Mouse (Mus musculus) forebrain, postnatal 0 days (tissue): Measurements from ENCODE around the gene 4930469K13Rik. TPM values are rescaled to one million over a fixed set of nuclear protein-coding genes. Genes with fewer than 3 reads are reported as not detected.

Experiments
- ATAC-seq: fragments of 200-750 bp; cut with Nextera tagmentation; 2 replicates; pipeline ENCODE4 v1.8.0; 2017; ENCODE audit warnings: mild to moderate bottlenecking, moderate library complexity
- DNase-seq: peaks from one replicate; pipeline ENCODE4 v3.0.0-alpha.2; 2015
- H3K27ac ChIP-seq: fragments of 300-500 bp; sonication (generic); 2 replicates; pipeline ENCODE4 v1.5.1; 2014; ENCODE audit warnings: low read depth, mild to moderate bottlenecking, antibody characterized with exemption, low read length, moderate library complexity, mixed read lengths
- H3K27me3 ChIP-seq: fragments of 300-500 bp; sonication (generic); 2 replicates; pipeline ENCODE4 v1.6.1; 2014; ENCODE audit warnings: mild to moderate bottlenecking, low read length, mixed read lengths; ENCODE audit not compliant: insufficient read depth
- H3K36me3 ChIP-seq: fragments of 300-500 bp; sonication (generic); 2 replicates; pipeline ENCODE4 v1.6.1; 2014; ENCODE audit warnings: mild to moderate bottlenecking, moderate library complexity; ENCODE audit not compliant: insufficient read depth
- H3K4me1 ChIP-seq: fragments of 300-500 bp; sonication (generic); 2 replicates; pipeline ENCODE4 v1.6.1; 2014; ENCODE audit warnings: antibody characterized with exemption; ENCODE audit not compliant: insufficient read depth
- H3K4me2 ChIP-seq: fragments of 300-500 bp; sonication (generic); 2 replicates; pipeline ENCODE4 v1.6.1; 2014; ENCODE audit warnings: low read depth, mild to moderate bottlenecking, moderate library complexity
- H3K4me3 ChIP-seq: fragments of 300-500 bp; sonication (generic); 2 replicates; pipeline ENCODE4 v1.5.1; 2014; ENCODE audit warnings: low read depth, low read length, mixed read lengths
- H3K9ac ChIP-seq: fragments of 300-500 bp; sonication (generic); 2 replicates; pipeline ENCODE4 v1.6.1; 2014; ENCODE audit warnings: mild to moderate bottlenecking
- H3K9me3 ChIP-seq: fragments of 300-500 bp; sonication (generic); 2 replicates; pipeline ENCODE4 v1.6.1; 2016; ENCODE audit warnings: low read length
- CTCF ChIP-seq: sonication (generic); IDR thresholded peaks from 2 replicates; pipeline ENCODE4 v1.5.1; 2016; ENCODE audit warnings: antibody characterized with exemption, control low read depth, low read depth
- WGBS: fragments of 180-500 bp; shearing (Covaris S2); extraction: QIAGEN DNeasy Blood & Tissue Kit; methylation state at CpG from one replicate; pipeline ENCODE4 v1.1.7; 2014; 5-methylcytosine and 5-hydroxymethylcytosine counted together
- polyA plus RNA-seq: library from polyadenylated mRNA; unstranded; fragments of >200 nt; fragmentation: Nextera tagmentation; extraction: Ambion mirVana; gene quantifications from 2 replicates; pipeline ENCODE4 v1.2.1, GENCODE M21; 2015
- total RNA-seq: library from RNA; depleted of rRNA; stranded (reverse); fragments of >200 nt; gene quantifications from 2 replicates; pipeline ENCODE4 v1.2.3, GENCODE M21; 2014

4930469K13Rik gene
- total and polyA plus RNA-seq, 2 experiments from 2014 or later = not detected

GRCm38 (mm10) chr11:33990002-33990401 is 108.4 kb downstream of the 4930469K13Rik start:
- no peaks in the 10 kb centered on the region for H3K27me3 ChIP-seq
- 82% methylated on average over 5 of the region's 5 CpGs for WGBS
- TF ChIP-seq CTCF = no peak
- H3K9ac ChIP-seq = no peak overlapping the region
- H3K27ac ChIP-seq = no peak overlapping the region
- H3K4me3 ChIP-seq = no peak overlapping the region
- no peak for DNase-seq
- peaks cover 9% of the 10 kb centered on the region; the same call in 1 of the 2 replicates for H3K4me1 ChIP-seq
- no peak overlapping the region for H3K4me2 ChIP-seq
- no peaks in the 10 kb centered on the region for H3K36me3 ChIP-seq
- no peaks in the 10 kb centered on the region for H3K9me3 ChIP-seq
- no peak for ATAC-seq

DNA sequence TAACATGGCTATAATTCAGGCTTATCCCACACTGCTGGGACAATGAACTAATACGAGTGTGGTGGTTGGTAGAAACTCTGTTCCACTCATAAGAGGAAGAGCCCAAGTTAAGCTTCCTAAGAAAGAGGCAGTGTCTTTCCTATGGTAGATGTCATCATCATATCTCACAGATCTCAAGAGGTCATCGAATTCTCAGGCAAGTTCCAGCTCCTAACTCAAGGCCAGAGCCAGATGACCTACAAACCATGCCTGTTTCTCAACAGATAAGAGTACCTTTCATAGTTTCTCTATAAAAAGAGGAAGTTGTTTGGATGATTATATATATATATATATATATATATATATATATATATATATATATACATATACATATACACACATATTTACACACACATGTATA is 111.8 kb downstream of the 4930469K13Rik start:
- Histone ChIP-seq H3K27me3 (no peaks in the 10 kb centered on the region), H3K36me3 (no peaks in the 10 kb centered on the region), H3K4me2 (no peak overlapping the region), H3K4me3 (no peak overlapping the region), H3K9ac (no peak overlapping the region), H3K9me3 (no peaks in the 10 kb centered on the region), H3K27ac (no peak overlapping the region), H3K4me1 (no peaks in the 10 kb centered on the region)
- no peak for TF ChIP-seq CTCF
- DNase-seq = no peak
- WGBS = 85% methylated on average over 2 of the region's 2 CpGs
- no peak for ATAC-seq

DNA sequence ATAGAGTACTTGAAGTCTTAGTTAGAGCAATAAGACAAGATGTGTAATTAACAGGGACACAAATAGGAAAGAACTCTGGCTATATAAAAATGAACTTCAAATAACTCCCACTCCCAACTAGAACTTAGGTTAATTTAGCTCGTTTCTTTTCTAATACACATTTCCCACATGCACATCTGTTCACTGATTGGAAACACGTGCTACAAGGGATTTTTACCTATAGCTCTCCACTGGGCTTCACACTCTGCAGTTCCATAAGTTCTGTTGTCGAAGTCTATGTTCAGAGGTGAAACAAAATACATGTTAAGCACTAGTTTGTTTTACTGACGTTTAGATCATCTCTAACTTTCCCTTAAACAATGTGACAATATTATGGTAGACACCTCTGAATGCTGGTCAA is 118.2 kb downstream of the 4930469K13Rik start:
- no peak overlapping the region for H3K4me2 ChIP-seq
- TF ChIP-seq CTCF = no peak
- no peaks in the 10 kb centered on the region for H3K9me3 ChIP-seq
- H3K4me1 ChIP-seq = no peaks in the 10 kb centered on the region
- ATAC-seq (no peak), DNase-seq (no peak)
- H3K27ac ChIP-seq = no peak overlapping the region
- no peaks in the 10 kb centered on the region for H3K27me3 ChIP-seq
- no peaks in the 10 kb centered on the region for H3K36me3 ChIP-seq
- H3K4me3 ChIP-seq = no peak overlapping the region
- 71% methylated on average over 4 of the region's 4 CpGs for WGBS
- H3K9ac ChIP-seq = no peak overlapping the region

GRCm38 (mm10) chr11:33975121-33975520 is 123.2 kb downstream of the 4930469K13Rik start:
- Histone ChIP-seq H3K4me2 (no peak overlapping the region), H3K9ac (no peak overlapping the region), H3K4me1 (no peaks in the 10 kb centered on the region), H3K27ac (no peak overlapping the region), H3K9me3 (no peaks in the 10 kb centered on the region), H3K27me3 (no peaks in the 10 kb centered on the region), H3K4me3 (no peak overlapping the region), H3K36me3 (no peaks in the 10 kb centered on the region)
- ATAC-seq (no peak), DNase-seq (no peak)
- no peak for TF ChIP-seq CTCF
- WGBS = 71% methylated on average over 2 of the region's 2 CpGs

DNA sequence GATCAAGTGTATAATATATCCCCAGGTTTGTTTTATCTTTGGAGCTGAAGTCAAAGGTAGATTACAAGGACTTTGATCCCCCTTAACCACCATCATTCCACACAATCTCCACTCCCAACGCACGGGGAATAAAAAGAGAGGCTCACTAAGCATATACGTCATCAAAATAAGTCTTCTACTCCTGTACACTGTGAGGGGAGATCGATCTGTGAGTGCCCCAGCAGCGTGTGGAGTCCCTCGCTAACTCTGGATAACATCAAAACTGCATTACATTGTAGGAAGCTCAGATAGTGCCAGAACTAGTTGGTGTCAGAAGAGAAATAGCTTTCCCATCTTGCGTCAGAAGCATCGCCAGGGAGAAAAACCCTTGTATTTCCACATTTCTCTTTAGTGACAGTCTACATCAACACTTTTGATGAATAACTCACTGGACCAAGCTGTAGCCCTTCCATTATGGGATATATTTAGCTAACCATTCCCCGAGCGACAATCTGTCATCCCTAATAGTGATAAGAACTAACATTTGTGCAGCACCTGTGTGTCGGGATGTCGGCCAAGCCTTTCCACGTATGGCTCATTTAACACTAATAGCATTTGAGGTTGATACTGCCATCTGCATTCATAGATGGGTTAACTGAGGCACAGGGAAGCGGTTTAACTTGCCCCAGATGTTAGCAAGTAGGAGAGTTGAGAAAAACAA is 123.9 kb downstream of the 4930469K13Rik start:
- H3K27me3 ChIP-seq = no peaks in the 10 kb centered on the region
- H3K27ac ChIP-seq = no peak overlapping the region
- H3K4me2 ChIP-seq = no peak overlapping the region
- no peak for TF ChIP-seq CTCF
- no peaks in the 10 kb centered on the region for H3K9me3 ChIP-seq
- H3K36me3 ChIP-seq = no peaks in the 10 kb centered on the region
- no peak overlapping the region for H3K9ac ChIP-seq
- no peak for ATAC-seq
- WGBS = 70% methylated on average over 14 of the region's 14 CpGs
- no peak overlapping the region for H3K4me3 ChIP-seq
- H3K4me1 ChIP-seq = no peaks in the 10 kb centered on the region
- no peak for DNase-seq

DNA sequence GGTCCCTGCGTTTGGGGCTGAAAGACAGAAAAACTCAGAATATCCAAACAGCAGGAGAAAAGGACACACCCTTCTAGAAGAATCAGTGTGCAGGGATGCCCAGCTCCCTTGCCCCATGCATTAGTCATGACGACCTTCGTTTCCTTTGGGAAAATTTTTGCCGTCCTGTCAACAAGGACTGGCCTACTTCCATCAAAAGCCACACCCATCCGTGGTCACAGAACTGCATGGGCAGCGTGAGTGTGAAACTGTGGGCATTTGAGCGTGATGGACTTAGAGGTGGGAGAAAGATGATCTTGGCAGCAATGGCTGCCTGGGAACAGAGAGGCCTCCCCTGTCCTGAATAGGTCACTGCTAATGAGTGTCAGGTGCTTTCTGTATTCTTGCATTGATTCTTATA is 126.2 kb downstream of the 4930469K13Rik start:
- H3K36me3 ChIP-seq = no peaks in the 10 kb centered on the region
- DNase-seq (no peak), ATAC-seq (no peak)
- WGBS = 83% methylated on average over 7 of the region's 7 CpGs
- H3K9ac ChIP-seq = no peak overlapping the region
- no peaks in the 10 kb centered on the region for H3K27me3 ChIP-seq
- no peaks in the 10 kb centered on the region for H3K9me3 ChIP-seq
- TF ChIP-seq CTCF = no peak
- no peaks in the 10 kb centered on the region for H3K4me1 ChIP-seq
- H3K27ac ChIP-seq = no peak overlapping the region
- no peak overlapping the region for H3K4me2 ChIP-seq
- no peak overlapping the region for H3K4me3 ChIP-seq

DNA sequence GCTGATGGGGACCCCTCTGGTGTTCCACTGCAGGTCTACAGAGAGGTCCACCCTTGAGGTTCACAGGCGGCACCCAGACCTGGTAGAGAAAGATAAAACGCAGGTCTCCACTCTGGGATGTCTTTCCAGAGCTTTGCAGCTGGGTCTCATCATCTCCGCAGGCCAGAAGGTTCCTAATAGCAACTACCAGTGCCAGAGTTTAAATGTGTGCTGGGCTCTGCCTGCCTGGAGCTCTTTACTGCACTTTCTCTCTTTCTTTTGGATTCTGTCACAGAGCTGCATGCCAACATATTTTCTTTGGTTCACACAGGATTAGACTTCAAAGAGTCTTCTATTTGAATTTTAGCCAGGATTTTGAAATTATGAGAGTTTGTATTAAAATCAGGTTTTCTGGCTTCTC is 129.2 kb downstream of the 4930469K13Rik start:
- no peak overlapping the region for H3K27ac ChIP-seq
- no peak for TF ChIP-seq CTCF
- no peaks in the 10 kb centered on the region for H3K36me3 ChIP-seq
- no peaks in the 10 kb centered on the region for H3K9me3 ChIP-seq
- H3K9ac ChIP-seq = no peak overlapping the region
- H3K4me3 ChIP-seq = no peak overlapping the region
- ATAC-seq (no peak), DNase-seq (no peak)
- no peak overlapping the region for H3K4me2 ChIP-seq
- no peaks in the 10 kb centered on the region for H3K27me3 ChIP-seq
- WGBS = 73% methylated on average over 3 of the region's 3 CpGs
- H3K4me1 ChIP-seq = no peaks in the 10 kb centered on the region
